Mouse (Mus musculus): ENCODE data around the gene Gm45062. TPM values are rescaled to one million over a fixed set of nuclear protein-coding genes. Genes with fewer than 3 reads are reported as not detected.

Gene Gm45062
- polyA plus RNA-seq, 1 experiment from 2014 or later: 0.85 TPM

DNA sequence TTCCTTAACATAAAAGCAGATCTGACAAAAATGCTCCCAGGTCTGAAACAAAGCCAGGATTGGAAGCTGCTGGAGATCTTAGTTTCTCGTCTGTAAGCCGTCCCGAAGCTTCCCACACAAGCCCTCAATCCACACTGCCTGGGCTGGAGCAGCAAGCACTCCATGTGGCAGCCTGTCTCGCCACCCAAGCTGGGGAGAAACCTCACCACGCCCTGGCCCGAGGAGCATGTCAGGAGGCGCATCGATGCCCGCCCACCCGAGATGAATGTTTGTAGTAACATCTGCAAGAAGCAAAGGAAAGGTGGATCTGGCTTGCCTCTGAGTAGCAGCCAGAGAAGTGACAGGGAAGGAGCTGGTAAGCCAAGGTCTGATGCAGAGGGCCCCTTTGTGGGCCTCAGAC is 385.5 kb downstream of the Gm45062 start:
- H3K4me2 ChIP-seq (ENCODE audit: low read depth, low read length): no peak overlapping the region
- 74% methylated on average over 10 of the region's 10 CpGs for WGBS (ENCODE audit: insufficient replicate concordance)
- H3K36me3 ChIP-seq (replicated peaks; ENCODE audit: insufficient read depth, low read length): no peaks in the 10 kb centered on the region
- DNase-seq (no peak), ATAC-seq (no peak)
- TF ChIP-seq CTCF (IDR thresholded peaks at IDR 0.05; ENCODE audit: low read depth): no peak
- TF ChIP-seq EP300 (IDR thresholded peaks at IDR 0.05; ENCODE audit: low read depth): no peak
- H3K4me1 ChIP-seq (ENCODE audit: insufficient read depth): no peaks in the 10 kb centered on the region
- no peak overlapping the region for H3K9ac ChIP-seq (replicated peaks)
- H3K27ac ChIP-seq (ENCODE audit: low read depth): no peak overlapping the region
- H3K4me3 ChIP-seq (ENCODE audit: low read depth, low read length): no peak overlapping the region
- no peaks in the 10 kb centered on the region for H3K27me3 ChIP-seq (ENCODE audit: insufficient read depth, low read length)
- no peaks in the 10 kb centered on the region for H3K9me3 ChIP-seq (ENCODE audit: low read length)

DNA sequence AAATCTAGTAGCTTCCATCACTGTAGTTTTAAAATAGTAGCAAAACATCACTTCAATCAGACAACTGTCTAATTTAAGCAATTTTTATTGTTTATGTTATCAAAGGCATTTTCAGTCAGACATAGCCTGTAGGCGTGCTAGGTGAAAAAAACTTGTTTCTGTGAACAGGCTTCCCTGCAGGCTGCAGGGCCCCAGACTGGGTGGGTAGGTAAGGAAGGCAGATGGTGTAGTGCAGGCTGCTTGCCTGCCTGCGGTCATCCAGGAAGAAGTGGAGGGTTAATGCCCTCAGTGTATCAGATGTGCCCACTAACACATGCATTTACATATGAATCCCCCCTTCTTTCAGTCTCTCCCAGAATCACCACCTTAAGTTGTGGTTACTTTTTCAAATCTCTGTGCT is 386.5 kb downstream of the Gm45062 start:
- Histone ChIP-seq H3K9me3 (ENCODE audit: low read length) (no peaks in the 10 kb centered on the region), H3K4me3 (ENCODE audit: low read depth, low read length) (no peak overlapping the region), H3K4me2 (ENCODE audit: low read depth, low read length) (no peak overlapping the region), H3K4me1 (ENCODE audit: insufficient read depth) (no peaks in the 10 kb centered on the region), H3K36me3 (replicated peaks; ENCODE audit: insufficient read depth, low read length) (no peaks in the 10 kb centered on the region), H3K9ac (replicated peaks) (no peak overlapping the region), H3K27ac (ENCODE audit: low read depth) (no peak overlapping the region), H3K27me3 (ENCODE audit: insufficient read depth, low read length) (no peaks in the 10 kb centered on the region)
- TF ChIP-seq CTCF (IDR thresholded peaks at IDR 0.05; ENCODE audit: low read depth) (no peak), EP300 (IDR thresholded peaks at IDR 0.05; ENCODE audit: low read depth) (no peak)
- no peak for ATAC-seq
- no peak for DNase-seq
- WGBS (ENCODE audit: insufficient replicate concordance): 67% methylated on average over 2 of the region's 2 CpGs

Other genes starting within 250 kb of the Gm45062 start
- gene Col28a1, start 66.8 kb upstream of the Gm45062 start, polyA plus RNA-seq (2015; fragmentation: Nextera tagmentation; extraction: Ambion mirVana): 0.02 and 0.05 TPM in 2 replicates
- gene Mios, start 50.2 kb upstream of the Gm45062 start, polyA plus RNA-seq (2015; fragmentation: Nextera tagmentation; extraction: Ambion mirVana): 7.5 and 7.6 TPM in 2 replicates
- 71.1 and 77.0 TPM in 2 replicates for gene Rpa3, start 277 bp upstream of the Gm45062 start, polyA plus RNA-seq (2015; fragmentation: Nextera tagmentation; extraction: Ambion mirVana)
- gene Umad1, start 162 bp upstream of the Gm45062 start, polyA plus RNA-seq (2015; fragmentation: Nextera tagmentation; extraction: Ambion mirVana): 14.6 and 15.6 TPM in 2 replicates